Mouse (Mus musculus): ENCODE results near the gene Acyp1. TPM values are rescaled to one million over a fixed set of nuclear protein-coding genes. Genes with fewer than 3 reads are reported as not detected.

Acyp1 gene
- polyA plus RNA-seq, 1 experiment from 2014 or later: 60.2 TPM

GRCm38 (mm10) chr12:85227876-85228599 is 60.2 kb downstream of the Acyp1 start:
- no peaks in the 10 kb centered on the region for H3K9me3 ChIP-seq (replicated peaks)
- no peak for ATAC-seq (ENCODE audit: insufficient number of reproducible peaks, low FRiP score, low TSS enrichment, low read depth)

GRCm38 (mm10) chr12:85227227-85227626 is 61.0 kb downstream of the Acyp1 start:
- Histone ChIP-seq H3K4me2 (replicated peaks) (no peak overlapping the region), H3K9me3 (replicated peaks) (no peaks in the 10 kb centered on the region), H3K27ac (replicated peaks) (peak overlapping the region; percentile 65), H3K9ac (no peak overlapping the region), H3K27me3 (no peaks in the 10 kb centered on the region), H3K36me3 (peaks cover 48% of the 10 kb centered on the region), H3K4me3 (replicated peaks) (no peak overlapping the region), H3K4me1 (peaks cover 27% of the 10 kb centered on the region)
- ATAC-seq (ENCODE audit: insufficient number of reproducible peaks, low FRiP score, low TSS enrichment, low read depth): peak; percentile 79
- WGBS: 24% methylated on average over 7 of the region's 7 CpGs

More at GRCm38 (mm10) chr12:85227876-85228599, 60.2 kb downstream of the Acyp1 start:
- peaks cover 40% of the 10 kb centered on the region for H3K36me3 ChIP-seq
- no peaks in the 10 kb centered on the region for H3K27me3 ChIP-seq
- no peak overlapping the region for H3K4me2 ChIP-seq (replicated peaks)
- WGBS: 32% methylated on average over 15 of the region's 15 CpGs
- no peak overlapping the region for H3K9ac ChIP-seq
- H3K4me3 ChIP-seq (replicated peaks): no peak overlapping the region
- peak overlapping the region; percentile 65 for H3K27ac ChIP-seq (replicated peaks)
- peaks cover 27% of the 10 kb centered on the region for H3K4me1 ChIP-seq

Small RNA genes within 50 kb of the gene (microRNA-seq; reads per million reads assigned to microRNA genes)
- gene Mir6938 (ENCODE audit: borderline number of aligned reads): not detected

Other genes with a start within 250 kb of the Acyp1 start
- gene Prox2, start 177.7 kb downstream of the Acyp1 start, polyA plus RNA-seq (2015; fragmentation: Nextera tagmentation; extraction: Ambion mirVana): 3.1 and 4.0 TPM in 2 replicates
- 105 and 106 TPM in 2 replicates for gene Dlst, start 177.6 kb downstream of the Acyp1 start, polyA plus RNA-seq (2015; fragmentation: Nextera tagmentation; extraction: Ambion mirVana)
- gene Rps6kl1, start 137.2 kb downstream of the Acyp1 start, polyA plus RNA-seq (2015; fragmentation: Nextera tagmentation; extraction: Ambion mirVana): 0.69 and 1.1 TPM in 2 replicates
- gene Pgf, start 110.6 kb downstream of the Acyp1 start, polyA plus RNA-seq (2015; fragmentation: Nextera tagmentation; extraction: Ambion mirVana): 15.3 and 15.9 TPM in 2 replicates
- gene Eif2b2, start 69.0 kb downstream of the Acyp1 start, polyA plus RNA-seq (2015; fragmentation: Nextera tagmentation; extraction: Ambion mirVana): 91.1 and 94.6 TPM in 2 replicates
- gene Mlh3, start 17.8 kb downstream of the Acyp1 start, polyA plus RNA-seq (2015; fragmentation: Nextera tagmentation; extraction: Ambion mirVana): 7.5 and 8.4 TPM in 2 replicates
- 1.7 and 2.4 TPM in 2 replicates for gene Zc2hc1c, start 153 bp upstream of the Acyp1 start, polyA plus RNA-seq (2015; fragmentation: Nextera tagmentation; extraction: Ambion mirVana)
- 23.9 and 25.4 TPM in 2 replicates for gene Nek9, start 50.9 kb upstream of the Acyp1 start, polyA plus RNA-seq (2015; fragmentation: Nextera tagmentation; extraction: Ambion mirVana)
- 322 and 334 TPM in 2 replicates for gene Tmed10, start 86.4 kb upstream of the Acyp1 start, polyA plus RNA-seq (2015; fragmentation: Nextera tagmentation; extraction: Ambion mirVana)
- gene Fos, start 185.5 kb upstream of the Acyp1 start, polyA plus RNA-seq (2015; fragmentation: Nextera tagmentation; extraction: Ambion mirVana): 22.7 and 23.9 TPM in 2 replicates

Data from embryonic facial prominence, embryonic 15.5 days (tissue).